Mouse (Mus musculus) cerebellum, adult 11-12 months (tissue): ENCODE results near the gene Eif5a.
"Not testable (repeated sequence)": the region's sequence is repeated elsewhere in the genome, so short reads cannot be mapped to it uniquely, and the experiment has no call there.

ENCODE experiments used
- DNase-seq: peaks from one replicate; pipeline ENCODE4 v3.0.0; 2022

Eif5a gene

GRCm38 (mm10) chr11:69945997-69946891 lies 24.5 kb upstream of the Eif5a start:
- no peak for DNase-seq

- DNase-seq, result no peak
Observed at GRCm38 (mm10) chr11:69945216-69945615, 23.5 kb upstream of the Eif5a start.

- DNase-seq, result no peak
Observed at GRCm38 (mm10) chr11:69940962-69941361, 19.2 kb upstream of the Eif5a start.

GRCm38 (mm10) chr11:69939731-69940130 lies 18.0 kb upstream of the Eif5a start:
- no peak for DNase-seq

- DNase-seq, result no peak
Observed at GRCm38 (mm10) chr11:69939181-69939580, 17.4 kb upstream of the Eif5a start.

GRCm38 (mm10) chr11:69938401-69938979 lies 16.7 kb upstream of the Eif5a start:
- DNase-seq, result no peak

GRCm38 (mm10) chr11:69937834-69938233 lies 16.1 kb upstream of the Eif5a start:
- DNase-seq, result no peak

- DNase-seq, result no peak
Observed at GRCm38 (mm10) chr11:69937385-69937784, 15.6 kb upstream of the Eif5a start.

GRCm38 (mm10) chr11:69936714-69937347 lies 15.1 kb upstream of the Eif5a start:
- no peak for DNase-seq

GRCm38 (mm10) chr11:69936156-69936555 lies 14.4 kb upstream of the Eif5a start:
- no peak for DNase-seq

- peak; percentile 94 for DNase-seq
Observed at GRCm38 (mm10) chr11:69935137-69935879, 13.6 kb upstream of the Eif5a start, which contains the start of gene Ybx2. Gene Ybx2 (plus strand): TSS chr11:69935796.

- DNase-seq, result no peak
Observed at GRCm38 (mm10) chr11:69934681-69935080, 12.9 kb upstream of the Eif5a start.

- peak; percentile 78 for DNase-seq
Observed at GRCm38 (mm10) chr11:69934169-69934568, 12.4 kb upstream of the Eif5a start.

- DNase-seq, result no peak
Observed at GRCm38 (mm10) chr11:69933066-69933465, 11.3 kb upstream of the Eif5a start.

GRCm38 (mm10) chr11:69932254-69932653 lies 10.5 kb upstream of the Eif5a start:
- no peak for DNase-seq

GRCm38 (mm10) chr11:69931769-69932168 lies 10.0 kb upstream of the Eif5a start:
- no peak for DNase-seq

- no peak for DNase-seq
Observed at GRCm38 (mm10) chr11:69930967-69931537, 9.3 kb upstream of the Eif5a start.

GRCm38 (mm10) chr11:69930176-69930575 lies 8.4 kb upstream of the Eif5a start:
- DNase-seq, result not testable (repeated sequence)

- DNase-seq, result no peak
Observed at GRCm38 (mm10) chr11:69929712-69930111, 8.0 kb upstream of the Eif5a start.

- no peak for DNase-seq
Observed at GRCm38 (mm10) chr11:69927501-69927900, 5.7 kb upstream of the Eif5a start.

GRCm38 (mm10) chr11:69922796-69923195 lies 1.0 kb upstream of the Eif5a start:
- no peak for DNase-seq

- no peak for DNase-seq
Observed at GRCm38 (mm10) chr11:69922012-69922756, 426 bp upstream of the Eif5a start.
